Mouse (Mus musculus) CH12.LX (cell line): ENCODE data around the gene Fxr2.

Source experiments
- CHD2 ChIP-seq: IDR thresholded peaks from 2 replicates; pipeline ENCODE4 v1.6.1; 2011; ENCODE audit warnings: low read length, improper control_type of control experiment
- CTCF ChIP-seq, 2 experiments: IDR thresholded peaks in 1 of 2; conservative IDR thresholded peaks in 1 of 2; 2 replicates each; pipeline ENCODE4 v1.5.1; 2011 to 2012; ENCODE audit warnings: low read depth in 2 of 2, low read length in 2 of 2, improper control_type of control experiment in 1 of 2, inconsistent platforms in 1 of 2, mild to moderate bottlenecking in 1 of 2, moderate library complexity in 1 of 2
- E2F4 ChIP-seq: IDR thresholded peaks from 2 replicates; pipeline ENCODE4 v1.6.1; 2011; ENCODE audit warnings: low read depth, low read length, improper control_type of control experiment; ENCODE audit not compliant: insufficient replicate concordance
- EP300 ChIP-seq: IDR thresholded peaks from 2 replicates; pipeline ENCODE4 v1.6.1; 2011; ENCODE audit warnings: low read length, improper control_type of control experiment
- KAT2A ChIP-seq: IDR thresholded peaks from 2 replicates; pipeline ENCODE4 v1.6.1; 2012; ENCODE audit warnings: low read length, improper control_type of control experiment, inconsistent platforms; ENCODE audit not compliant: insufficient replicate concordance
- NRF1 ChIP-seq: IDR thresholded peaks from 2 replicates; pipeline ENCODE4 v1.6.1; 2014; ENCODE audit warnings: low read depth, mild to moderate bottlenecking, inconsistent platforms, low read length, improper control_type of control experiment, moderate library complexity
- POLR2A ChIP-seq: IDR thresholded peaks from 2 replicates; pipeline ENCODE4 v1.6.1; 2011; ENCODE audit warnings: low read depth, mild to moderate bottlenecking, improper control_type of control experiment, low read length
- POLR2AphosphoS2 ChIP-seq: IDR thresholded peaks from 2 replicates; pipeline ENCODE4 v1.6.1; 2011; ENCODE audit warnings: low read depth, low read length, improper control_type of control experiment
- SIN3A ChIP-seq: IDR thresholded peaks from 2 replicates; pipeline ENCODE4 v1.6.1; 2012; ENCODE audit warnings: low read length, improper control_type of control experiment, inconsistent platforms
- TCF12 ChIP-seq: IDR thresholded peaks from 2 replicates; pipeline ENCODE4 v1.6.1; 2014; ENCODE audit warnings: low read depth, mild to moderate bottlenecking, inconsistent platforms, low read length, improper control_type of control experiment
- UBTF ChIP-seq: IDR thresholded peaks from 2 replicates; pipeline ENCODE4 v1.6.1; 2012; ENCODE audit warnings: low read depth, mild to moderate bottlenecking, inconsistent platforms, low read length, improper control_type of control experiment, moderate library complexity
- ZMIZ1 ChIP-seq: IDR thresholded peaks from 2 replicates; pipeline ENCODE4 v1.6.1; 2012; ENCODE audit warnings: low read depth, mild to moderate bottlenecking, inconsistent platforms, low read length, improper control_type of control experiment

DNA sequence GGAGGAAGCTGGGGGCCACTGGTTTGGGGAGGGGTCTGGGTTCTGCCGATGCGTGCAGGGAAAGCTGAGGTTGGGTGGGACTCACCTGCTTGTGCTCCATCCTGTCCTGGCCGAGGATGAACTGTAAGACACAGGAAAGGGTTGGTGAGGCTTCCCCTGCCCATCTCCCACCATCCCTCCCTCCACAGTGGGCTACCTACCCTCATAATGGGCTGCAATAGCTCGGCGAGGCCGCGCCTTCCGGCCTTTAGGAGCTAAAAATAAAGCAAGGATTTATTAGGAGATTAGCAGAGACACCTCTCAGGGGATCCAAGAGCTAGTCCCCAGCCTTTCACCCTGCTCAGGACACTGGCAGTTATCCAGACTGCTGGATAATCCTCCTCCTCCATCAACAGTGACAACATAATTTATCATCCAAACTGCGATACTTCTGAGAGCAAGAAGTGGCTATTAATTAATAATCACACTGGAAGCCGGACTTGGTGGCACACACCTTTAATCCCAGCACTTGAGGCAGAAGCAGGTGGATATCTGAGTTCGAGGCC lies 60.7 kb downstream of the Fxr2 start:
- TF ChIP-seq POLR2AphosphoS2 (no peak), EP300 (no peak), CTCF (conservative IDR thresholded peaks at IDR 0.05 in 1 of 2, IDR thresholded peaks at IDR 0.05 in 1 of 2; ENCODE audit: low read depth in 2 of 2, low read length in 2 of 2) (no peak), E2F4 (no peak), TCF12 (no peak), POLR2A (no peak), KAT2A (no peak), NRF1 (no peak), SIN3A (no peak), CHD2 (no peak), UBTF (no peak), ZMIZ1 (no peak)
